Mouse (Mus musculus): Measurements from ENCODE around the gene Mapkapk3. TPM values are rescaled to one million over a fixed set of nuclear protein-coding genes. Genes with fewer than 3 reads are reported as not detected.

Gene Mapkapk3
- total and polyA plus RNA-seq, 3 experiments: 42.3 to 49.9 TPM; not detected in 1

DNA sequence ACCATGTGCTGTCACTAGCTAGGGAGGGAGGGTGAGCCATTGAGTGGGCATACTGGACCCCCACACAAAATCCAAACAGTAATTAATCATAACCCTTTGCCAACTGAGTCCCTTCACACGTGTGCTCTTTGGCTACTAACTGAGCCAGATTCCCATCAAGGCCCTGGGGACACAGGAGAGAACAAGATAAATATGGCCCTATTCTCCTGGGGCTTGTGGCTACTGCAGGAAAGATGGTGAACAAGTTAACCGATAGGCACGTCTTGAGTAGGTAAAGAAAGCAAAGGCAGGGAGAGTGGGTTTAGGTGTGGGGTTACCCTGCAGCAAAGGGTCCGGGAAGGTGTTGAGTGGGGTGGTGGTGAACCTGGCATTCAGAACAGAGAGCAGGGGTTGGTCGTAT, 14.2 kb upstream of the Mapkapk3 start:
- Histone ChIP-seq H3K79me2 (ENCODE audit: control insufficient read depth, insufficient read depth, low read length, poor library complexity) (peaks cover 8% of the 10 kb centered on the region), H3K9ac (ENCODE audit: control insufficient read depth, low read depth, low read length, poor library complexity, severe bottlenecking) (no peak overlapping the region), H3K27ac (ENCODE audit: control insufficient read depth, low read depth, low read length) (no peak overlapping the region), H3K36me3 (ENCODE audit: control insufficient read depth in 1 of 2, insufficient read depth in 2 of 2, low read length in 2 of 2) (peaks cover 0 to 28% of the 10 kb centered on the region in 2 experiments; a peak in 2 of 4 replicates), H3K9me3 (replicated peaks; ENCODE audit: insufficient read depth, low read length) (no peaks in the 10 kb centered on the region), H3K4me1 (ENCODE audit: control insufficient read depth in 1 of 2, insufficient read depth in 2 of 2, low read length in 2 of 2) (peaks cover 4 to 46% of the 10 kb centered on the region in 2 experiments), H3K4me3 (ENCODE audit: control insufficient read depth in 1 of 2, insufficient read depth in 1 of 2, low read depth in 2 of 2, low read length in 2 of 2) (no peak overlapping the region), H3K27me3 (ENCODE audit: control insufficient read depth in 1 of 2, insufficient read depth in 2 of 2, low read length in 2 of 2) (no peaks in the 10 kb centered on the region)
- DNase-seq (ENCODE audit: low read depth, low spot score): no peak
- TF ChIP-seq ZKSCAN1 (IDR thresholded peaks at IDR 0.05; ENCODE audit: low read depth, low read length): no peak
- no peak for TF ChIP-seq CHD1 (IDR thresholded peaks at IDR 0.05; ENCODE audit: low read depth, low read length)
- TF ChIP-seq TAL1 (IDR thresholded peaks at IDR 0.05; ENCODE audit: low read length): no peak
- TF ChIP-seq RCOR1 (IDR thresholded peaks at IDR 0.05; ENCODE audit: low read depth, low read length): no peak
- no peak for TF ChIP-seq ELF1 (IDR thresholded peaks at IDR 0.05; ENCODE audit: low read depth, low read length)
- TF ChIP-seq TBP (IDR thresholded peaks at IDR 0.05; ENCODE audit: low read depth, low read length): no peak
- TF ChIP-seq HCFC1 (IDR thresholded peaks at IDR 0.05; ENCODE audit: low read depth, low read length): no peak
- TF ChIP-seq MAZ (IDR thresholded peaks at IDR 0.05; ENCODE audit: low read depth, low read length): no peak
- TF ChIP-seq USF2 (IDR thresholded peaks at IDR 0.05; ENCODE audit: borderline replicate concordance in 1 of 2, insufficient read depth in 1 of 2, low read depth in 1 of 2, low read length in 2 of 2): no peak
- TF ChIP-seq CTCF (IDR thresholded peaks at IDR 0.05 in 2 of 3, conservative IDR thresholded peaks at IDR 0.05 in 1 of 3; ENCODE audit: control insufficient read depth in 1 of 3, insufficient read depth in 1 of 3, low read depth in 2 of 3, low read length in 3 of 3, poor library complexity in 1 of 3, severe bottlenecking in 1 of 3): no peak
- TF ChIP-seq UBTF (IDR thresholded peaks at IDR 0.05; ENCODE audit: borderline replicate concordance, insufficient read depth, low read depth, low read length): no peak
- TF ChIP-seq ZC3H11A (IDR thresholded peaks at IDR 0.05; ENCODE audit: low read depth, low read length): no peak
- TF ChIP-seq GATA1 (IDR thresholded peaks at IDR 0.05; ENCODE audit: low read depth, low read length): no peak
- TF ChIP-seq ZNF384 (IDR thresholded peaks at IDR 0.05; ENCODE audit: low read depth, low read length): no peak
- no peak for TF ChIP-seq E2F4 (IDR thresholded peaks at IDR 0.05; ENCODE audit: borderline replicate concordance, low read depth, low read length)
- no peak for TF ChIP-seq NRF1 (IDR thresholded peaks at IDR 0.05; ENCODE audit: insufficient read depth, low read depth, low read length, poor library complexity, severe bottlenecking)
- no peak for TF ChIP-seq POLR2AphosphoS2 (IDR thresholded peaks at IDR 0.05; ENCODE audit: low read length)
- no peak for TF ChIP-seq MAX (IDR thresholded peaks at IDR 0.05; ENCODE audit: low read length)

DNA sequence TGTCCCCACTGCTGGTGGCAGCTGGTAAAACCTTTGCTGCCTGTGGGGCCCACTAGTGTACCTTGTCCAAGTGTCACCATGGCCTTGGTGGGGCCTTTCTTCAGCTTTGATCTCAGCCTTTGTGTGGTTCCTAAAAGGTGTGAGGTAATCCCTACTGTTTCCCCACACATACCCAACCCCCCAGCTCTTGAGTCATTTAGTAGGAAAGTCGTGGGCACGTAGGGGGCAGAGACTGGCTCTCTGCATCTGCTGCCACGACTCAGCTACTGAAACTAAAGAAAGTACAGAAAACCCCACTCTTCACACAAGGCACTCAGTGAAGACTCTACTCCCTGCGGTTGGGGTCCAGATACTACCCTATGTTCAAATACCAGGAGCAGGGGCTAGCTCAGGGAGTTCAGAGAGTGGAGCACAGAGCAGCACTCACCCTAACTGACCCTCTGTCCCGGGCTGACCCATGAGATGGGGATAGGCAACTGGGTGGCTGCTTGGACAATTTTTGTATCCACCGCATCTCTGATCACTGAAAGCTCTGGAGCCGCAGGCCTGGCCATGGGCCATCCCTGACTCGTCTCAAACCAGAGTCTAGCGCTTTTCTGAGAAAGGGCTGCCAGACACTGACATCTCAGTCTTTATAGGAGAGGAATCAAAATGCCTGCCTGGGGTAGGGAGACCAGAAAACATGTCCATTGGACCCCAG, 13.6 kb upstream of the Mapkapk3 start:
- TF ChIP-seq NRF1 (IDR thresholded peaks at IDR 0.05; ENCODE audit: insufficient read depth, low read depth, low read length, poor library complexity, severe bottlenecking) (no peak), MYB (IDR thresholded peaks at IDR 0.05; ENCODE audit: low read depth, low read length) (no peak), USF1 (IDR thresholded peaks at IDR 0.05; ENCODE audit: low read depth, low read length) (no peak), CHD1 (IDR thresholded peaks at IDR 0.05; ENCODE audit: low read depth, low read length) (no peak)
- DNase-seq (ENCODE audit: low read depth, low spot score): no peak
- no peaks in the 10 kb centered on the region for H3K27me3 ChIP-seq (ENCODE audit: control insufficient read depth in 1 of 2, insufficient read depth in 2 of 2, low read length in 2 of 2)
- H3K4me1 ChIP-seq (ENCODE audit: control insufficient read depth in 1 of 2, insufficient read depth in 2 of 2, low read length in 2 of 2): peaks cover 4 to 46% of the 10 kb centered on the region in 2 experiments
- no peak overlapping the region; the same call in 1 of the 2 replicates for H3K27ac ChIP-seq (ENCODE audit: control insufficient read depth, low read depth, low read length)
- H3K9ac ChIP-seq (ENCODE audit: control insufficient read depth, low read depth, low read length, poor library complexity, severe bottlenecking): no peak overlapping the region
- H3K79me2 ChIP-seq (ENCODE audit: control insufficient read depth, insufficient read depth, low read length, poor library complexity): peaks cover 14% of the 10 kb centered on the region
- H3K36me3 ChIP-seq (ENCODE audit: control insufficient read depth in 1 of 2, insufficient read depth in 2 of 2, low read length in 2 of 2): peaks cover 0 to 27% of the 10 kb centered on the region in 2 experiments; a peak in 2 of 4 replicates
- no peak overlapping the region for H3K4me3 ChIP-seq (ENCODE audit: control insufficient read depth in 1 of 2, insufficient read depth in 1 of 2, low read depth in 2 of 2, low read length in 2 of 2)
- H3K9me3 ChIP-seq (replicated peaks; ENCODE audit: insufficient read depth, low read length): no peaks in the 10 kb centered on the region
